Mouse (Mus musculus) thymus, postnatal 4 days (tissue): ENCODE measurements at regions not wholly inside any gene's neighbourhood (a gene's known extent, or its start where the extent isn't known, plus 50 kb on each side); places are given as distances from the start of the nearest gene placed in this dataset.
"Not testable (repeated sequence)": the region's sequence is repeated elsewhere in the genome, so short reads cannot be mapped to it uniquely, and the experiment has no call there.

ENCODE experiments used
- DNase-seq: peaks from one replicate; pipeline ENCODE4 v3.0.0; 2021

DNA sequence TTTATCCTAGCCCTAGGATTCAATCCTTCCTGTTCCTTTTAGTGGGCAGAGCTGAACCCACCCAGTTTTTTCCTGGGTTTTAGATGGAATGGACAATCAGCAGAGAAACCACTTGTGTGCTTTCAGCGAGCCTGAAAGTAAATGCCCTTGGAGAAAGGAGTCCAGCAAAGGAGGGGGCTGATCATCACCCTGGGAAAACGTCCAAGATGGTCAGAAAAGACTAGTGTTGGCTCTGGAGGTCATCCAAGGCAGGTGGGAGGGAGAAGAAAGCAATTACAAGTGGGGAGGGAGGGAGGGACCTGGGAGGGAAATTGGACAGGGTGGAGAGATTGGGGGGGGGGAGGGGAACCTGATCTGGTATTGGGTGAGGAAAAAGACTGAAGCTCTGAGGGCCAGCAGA is 55.6 kb upstream of the Zfp366 start:
- DNase-seq: no peak

DNA sequence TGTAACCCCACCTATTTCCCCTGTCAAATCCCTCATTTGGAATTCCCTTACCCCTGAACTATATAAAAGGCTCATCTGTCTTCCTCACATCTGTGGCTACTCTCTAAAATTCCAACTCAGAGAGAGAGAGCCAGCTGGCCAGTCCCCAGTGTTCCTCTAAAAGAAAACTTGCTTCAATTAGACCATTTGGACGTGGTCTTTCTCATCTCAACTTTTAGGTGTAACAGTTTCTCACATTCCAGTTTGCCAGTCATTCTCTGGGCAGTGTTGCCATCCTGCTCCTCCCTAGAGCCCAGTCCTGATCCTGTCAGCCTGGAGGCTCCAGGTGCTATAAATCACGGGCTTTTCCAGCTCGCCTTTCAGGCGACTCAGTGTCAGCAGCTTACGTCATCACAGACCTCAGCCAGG is 56.3 kb upstream of the Zfp366 start:
- no peak for DNase-seq

- DNase-seq: no peak
Observed at GRCm38 (mm10) chr13:99127716-99128115, 56.9 kb upstream of the Zfp366 start.

DNA sequence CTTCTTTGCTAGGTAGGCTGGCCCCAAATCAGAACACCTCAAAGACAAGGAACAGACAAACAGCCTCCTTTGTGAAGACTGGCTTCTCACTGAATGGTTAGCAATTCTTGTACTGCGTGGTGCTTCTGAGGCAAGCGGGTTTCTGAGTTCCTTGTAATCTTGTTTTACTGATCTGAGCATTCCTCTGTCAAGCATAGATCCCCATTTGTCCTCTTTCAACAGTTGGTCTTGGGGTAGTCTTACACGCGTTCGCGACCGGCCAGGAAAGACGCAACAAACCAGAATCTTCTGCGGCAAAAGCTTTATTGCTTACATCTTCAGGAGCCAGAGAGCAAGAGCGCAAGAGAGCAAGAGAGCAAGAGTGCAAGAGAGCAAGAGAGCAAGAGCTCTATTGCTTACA is 57.7 kb upstream of the Zfp366 start:
- not testable (repeated sequence) for DNase-seq

GRCm38 (mm10) chr13:99126538-99126937 is 58.1 kb upstream of the Zfp366 start:
- no peak for DNase-seq

GRCm38 (mm10) chr13:99125946-99126345 is 58.7 kb upstream of the Zfp366 start:
- no peak for DNase-seq

- DNase-seq: no peak
Observed at GRCm38 (mm10) chr13:99124894-99125570, 59.6 kb upstream of the Zfp366 start.

DNA sequence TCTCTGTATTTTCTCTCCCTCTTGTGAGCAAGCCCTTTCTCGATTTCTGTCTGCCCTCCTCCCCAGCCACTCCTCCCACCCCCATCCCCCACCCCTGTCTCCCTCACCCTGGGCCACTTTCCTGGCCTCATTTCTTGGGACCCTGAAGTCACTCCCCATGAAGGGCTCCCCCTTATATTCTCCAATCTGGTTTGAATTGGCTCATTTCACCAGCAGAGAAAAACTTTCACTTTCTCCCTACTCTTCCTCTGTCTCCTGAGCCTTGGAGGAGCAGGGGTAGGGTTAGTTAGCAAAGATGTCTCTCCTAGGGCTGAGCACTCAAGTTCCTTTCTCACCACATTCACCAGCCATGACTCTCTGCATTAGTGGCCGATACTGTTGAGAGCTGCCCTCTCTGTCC is 60.5 kb upstream of the Zfp366 start:
- DNase-seq: no peak

- no peak for DNase-seq
Observed at GRCm38 (mm10) chr13:99123476-99124140, 61.0 kb upstream of the Zfp366 start.

- DNase-seq: not testable (repeated sequence)
Observed at GRCm38 (mm10) chr13:99122539-99122938, 62.1 kb upstream of the Zfp366 start.

DNA sequence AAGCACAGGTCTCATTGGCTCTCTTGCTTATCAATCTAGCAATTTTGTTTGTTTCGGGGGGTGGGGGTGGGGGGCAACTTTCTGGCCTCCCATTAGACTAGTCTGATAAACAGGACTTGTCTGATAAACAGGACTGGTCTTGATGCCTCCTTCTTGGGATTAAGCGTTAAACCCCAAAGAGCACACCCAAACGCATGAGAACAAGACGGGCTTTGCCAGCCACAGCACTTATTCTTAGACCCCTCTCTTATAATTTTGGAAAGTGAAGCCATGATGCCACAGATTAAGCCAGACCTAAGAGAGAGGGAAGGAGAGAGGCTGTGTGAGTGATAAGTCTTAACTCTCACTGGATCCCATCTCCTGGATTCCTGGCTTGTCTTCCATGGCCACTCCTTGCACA is 63.5 kb upstream of the Zfp366 start:
- DNase-seq: no peak

DNA sequence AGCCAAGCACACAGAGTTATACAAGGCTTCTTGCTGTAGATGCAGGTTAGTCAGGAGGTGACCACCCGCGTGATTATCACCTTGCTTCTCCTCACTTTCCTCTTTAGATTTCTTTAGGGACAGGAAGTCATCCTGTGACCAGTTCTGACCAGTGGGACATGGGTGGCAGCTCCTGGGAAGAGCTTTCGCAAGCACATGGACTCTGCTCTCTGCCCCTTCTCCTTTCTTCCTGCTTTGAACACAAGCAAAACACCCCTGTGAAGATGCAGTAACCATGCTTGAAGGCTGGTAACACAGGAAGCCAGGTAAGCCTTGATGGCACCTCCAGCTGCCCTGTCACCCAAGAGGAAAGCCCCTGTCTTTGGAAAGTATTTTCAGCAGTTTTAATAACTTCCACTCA is 64.7 kb upstream of the Zfp366 start:
- no peak for DNase-seq

- DNase-seq: no peak
Observed at GRCm38 (mm10) chr13:99118901-99119300, 65.7 kb upstream of the Zfp366 start.

- DNase-seq: no peak
Observed at GRCm38 (mm10) chr13:99115541-99115940, 69.1 kb upstream of the Zfp366 start.

- no peak for DNase-seq
Observed at GRCm38 (mm10) chr13:99114565-99114964, 70.1 kb upstream of the Zfp366 start.

DNA sequence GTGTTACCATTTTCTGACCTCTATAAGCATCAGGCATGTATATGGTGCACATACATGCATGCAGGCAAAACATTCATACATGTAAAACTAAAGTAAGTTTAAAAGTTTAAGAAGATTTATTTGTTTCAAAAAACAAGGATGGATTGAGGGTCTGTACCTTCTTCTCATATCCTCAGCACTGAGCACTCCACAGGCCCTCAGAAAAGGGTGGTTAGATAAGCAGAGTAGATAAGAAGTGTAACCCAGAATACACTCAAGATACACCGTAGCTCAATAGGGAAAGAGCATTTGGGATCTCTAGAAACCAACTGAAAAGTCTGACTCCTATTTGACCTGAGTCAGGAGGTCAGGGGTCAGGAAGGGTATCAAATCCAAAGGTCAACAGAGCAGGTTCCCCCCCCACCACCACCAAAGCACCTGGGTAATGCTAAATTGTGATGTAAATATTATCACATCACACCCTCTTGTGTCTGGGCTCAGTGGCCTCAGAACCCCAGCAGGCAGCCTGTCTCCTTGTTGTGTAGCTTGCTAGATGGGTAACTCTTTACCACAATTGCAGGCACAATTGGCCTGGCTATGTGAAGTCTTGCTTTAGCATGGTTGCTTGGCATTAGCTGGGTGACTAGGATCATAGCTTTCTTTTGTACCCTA is 72.8 kb upstream of the Zfp366 start:
- no peak for DNase-seq

DNA sequence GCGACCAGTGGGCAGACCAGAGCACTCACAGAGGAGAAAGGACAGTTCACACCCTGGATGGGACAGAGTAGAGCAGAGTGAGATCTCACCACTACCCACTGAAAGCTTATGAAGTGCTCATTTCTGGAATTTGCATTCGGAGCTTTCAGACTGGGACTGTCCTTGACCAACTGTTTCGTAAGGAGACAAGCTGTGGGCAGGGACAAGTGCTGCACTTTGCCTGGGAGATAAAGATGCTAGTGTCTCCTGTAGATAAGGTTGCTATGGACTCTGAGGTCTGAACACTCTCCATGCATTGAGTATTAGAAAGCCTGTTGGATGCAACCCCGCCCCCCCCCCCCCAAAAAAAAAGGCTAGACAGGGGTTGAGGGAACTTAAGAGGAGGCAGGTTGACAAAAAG is 76.6 kb upstream of the Zfp366 start:
- no peak for DNase-seq

- no peak for DNase-seq
Observed at GRCm38 (mm10) chr13:99102089-99102681, 82.4 kb upstream of the Zfp366 start.

DNA sequence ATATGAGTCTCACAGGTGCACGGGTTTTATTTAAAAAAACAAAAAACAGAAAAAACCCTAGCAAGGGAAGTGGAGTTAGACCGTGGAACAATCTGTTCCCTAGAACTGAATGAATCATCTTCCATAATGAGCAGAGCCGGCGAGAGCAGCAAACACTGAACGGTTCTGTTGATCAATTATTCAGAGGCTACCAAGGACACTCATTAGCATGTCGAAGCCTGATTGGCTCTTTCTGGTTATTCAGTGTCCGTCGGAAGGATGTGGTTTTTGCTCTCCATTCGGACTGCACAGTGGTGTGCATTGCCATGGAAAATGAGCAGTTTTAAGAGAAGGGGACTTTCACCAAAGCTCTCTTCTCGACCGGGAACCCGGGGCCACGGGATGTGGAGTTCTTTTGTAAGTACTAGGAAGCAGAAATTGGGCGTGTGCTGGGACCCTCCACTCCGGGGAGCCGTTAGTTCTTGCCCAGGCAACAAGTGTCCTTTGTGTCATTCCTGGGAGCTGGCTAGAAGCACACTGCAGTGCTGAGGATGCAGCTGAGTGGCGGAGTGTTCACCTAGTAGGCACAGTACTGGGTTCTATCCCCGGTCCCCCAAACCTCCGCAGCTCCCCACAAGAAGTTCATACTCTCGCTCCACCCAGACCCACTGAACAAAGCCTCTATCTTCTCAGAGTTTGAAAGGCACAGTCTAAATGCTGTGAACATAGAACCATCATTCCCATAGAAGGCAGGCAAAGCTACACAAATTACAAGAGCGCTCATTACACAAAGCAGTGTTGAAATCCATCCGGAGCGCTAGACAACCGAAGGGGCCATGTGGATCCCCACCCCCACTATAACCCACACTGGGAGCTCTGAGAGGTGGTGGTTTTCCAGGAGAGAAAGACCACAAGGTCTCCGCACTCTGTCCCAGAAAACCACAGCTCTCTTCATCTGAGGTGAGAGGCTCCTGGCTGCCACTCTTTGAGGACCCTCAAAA is 83.9 kb upstream of the Zfp366 start:
- no peak for DNase-seq

DNA sequence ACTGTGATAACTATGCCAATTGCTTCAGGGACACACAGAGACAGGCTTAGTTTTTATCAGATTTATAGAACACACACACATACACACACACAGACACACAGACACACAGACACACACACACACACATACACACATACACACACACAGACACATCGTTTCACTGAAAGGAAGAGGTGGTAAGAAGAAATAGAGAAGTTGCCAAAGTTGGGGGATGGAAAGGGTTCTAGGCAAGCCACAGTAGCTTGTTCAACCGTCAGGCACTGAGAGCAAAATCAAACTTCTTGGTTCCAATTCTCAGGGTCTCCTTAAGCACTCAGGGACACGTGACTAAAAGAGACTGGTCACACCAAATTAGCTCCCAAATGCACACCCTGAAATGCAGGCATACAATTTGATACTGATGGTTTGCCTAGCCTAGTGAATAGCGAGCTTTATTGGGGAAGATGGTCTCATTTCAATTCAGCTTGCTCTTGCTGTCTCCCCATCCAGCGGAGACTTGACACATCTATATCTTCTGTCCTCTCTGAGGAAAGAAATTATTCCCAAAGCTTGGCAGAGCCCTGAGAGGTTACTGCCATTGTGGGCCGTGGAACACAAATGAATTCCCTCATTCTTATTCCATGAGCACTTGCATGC is 84.7 kb upstream of the Zfp366 start:
- no peak for DNase-seq

DNA sequence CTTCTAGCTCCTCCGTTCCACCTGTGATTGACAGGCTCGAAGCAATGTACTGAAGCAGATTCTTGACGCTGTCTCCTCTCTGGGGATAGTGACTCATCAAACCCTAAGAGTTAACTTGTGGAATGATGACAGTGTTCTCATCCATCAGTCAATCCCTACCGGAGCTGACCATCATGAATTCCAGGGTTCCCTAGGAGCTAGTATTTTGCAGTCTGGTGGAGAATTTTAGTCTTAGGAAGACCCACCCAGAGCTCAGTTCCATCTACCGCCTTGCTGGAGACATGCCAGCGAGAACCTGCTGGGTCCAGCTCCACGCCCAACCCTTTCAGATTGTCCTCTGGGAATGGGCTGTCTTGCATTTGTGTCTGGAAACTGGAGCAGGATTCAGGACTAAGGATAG is 85.4 kb upstream of the Zfp366 start:
- no peak for DNase-seq
